Mouse (Mus musculus) MEL (cell line): ENCODE results near the gene Cyb5b. TPM values are rescaled to one million over a fixed set of nuclear protein-coding genes. Genes with fewer than 3 reads are reported as not detected.

Experiments
- DNase-seq: peaks from one replicate; pipeline ENCODE4 v3.0.0; 2011; ENCODE audit warnings: low read depth, low spot score
- H3K27ac ChIP-seq: 2 replicates; pipeline ENCODE4 v1.5.1; 2012; ENCODE audit warnings: low read depth, mild to moderate bottlenecking, control low read depth, low read length, moderate library complexity; ENCODE audit not compliant: control insufficient read depth
- H3K27me3 ChIP-seq, 2 experiments: fragments of 150-350 bp in 1 of 2; sonication (generic) in 1 of 2; 2 replicates each; pipeline ENCODE4 v1.6.1; 2012; ENCODE audit warnings: low read length in 2 of 2, mild to moderate bottlenecking in 2 of 2, improper control_type of control experiment in 1 of 2, moderate library complexity in 1 of 2; ENCODE audit not compliant: insufficient read depth in 2 of 2, control insufficient read depth in 1 of 2
- H3K36me3 ChIP-seq, 2 experiments: 2 replicates each; pipeline ENCODE4 v1.6.1; 2012 to 2014; ENCODE audit warnings: low read length in 2 of 2, improper control_type of control experiment in 1 of 2, inconsistent platforms in 1 of 2, mild to moderate bottlenecking in 1 of 2; ENCODE audit not compliant: insufficient read depth in 2 of 2, control insufficient read depth in 1 of 2
- H3K4me1 ChIP-seq, 2 experiments: fragments of 150-350 bp in 1 of 2; sonication (generic) in 1 of 2; 2 replicates each; pipeline ENCODE4 v1.6.1; 2012; ENCODE audit warnings: low read length in 2 of 2, improper control_type of control experiment in 1 of 2, mild to moderate bottlenecking in 1 of 2; ENCODE audit not compliant: insufficient read depth in 2 of 2, control insufficient read depth in 1 of 2
- H3K4me3 ChIP-seq, 2 experiments: fragments of 150-350 bp in 1 of 2; sonication (generic) in 1 of 2; 2 replicates each; pipeline ENCODE4 v1.5.1; 2012; ENCODE audit warnings: low read depth in 2 of 2, low read length in 2 of 2, mild to moderate bottlenecking in 2 of 2, moderate library complexity in 2 of 2, control low read depth in 1 of 2, improper control_type of control experiment in 1 of 2; ENCODE audit not compliant: control insufficient read depth in 1 of 2, insufficient read depth in 1 of 2
- H3K79me2 ChIP-seq: 2 replicates; pipeline ENCODE4 v1.6.1; 2012; ENCODE audit warnings: mild to moderate bottlenecking, low read length, moderate library complexity; ENCODE audit not compliant: control insufficient read depth, poor library complexity, insufficient read depth
- H3K9ac ChIP-seq: 2 replicates; pipeline ENCODE4 v1.6.1; 2012; ENCODE audit warnings: low read depth, mild to moderate bottlenecking, control low read depth, low read length, moderate library complexity; ENCODE audit not compliant: control insufficient read depth, poor library complexity, severe bottlenecking
- H3K9me3 ChIP-seq: fragments of 150-350 bp; sonication (generic); replicated peaks from 2 replicates; pipeline ENCODE4 v1.6.1; 2012; ENCODE audit warnings: mild to moderate bottlenecking, low read length, improper control_type of control experiment, moderate library complexity; ENCODE audit not compliant: insufficient read depth
- CHD2 ChIP-seq: IDR thresholded peaks from 2 replicates; pipeline ENCODE4 v1.6.1; 2011; ENCODE audit warnings: low read length, improper control_type of control experiment
- ETS1 ChIP-seq: IDR thresholded peaks from 2 replicates; pipeline ENCODE4 v1.6.1; 2012; ENCODE audit warnings: low read depth, mild to moderate bottlenecking, inconsistent platforms, low read length, improper control_type of control experiment, moderate library complexity
- GABPA ChIP-seq: IDR thresholded peaks from 2 replicates; pipeline ENCODE4 v1.6.1; 2012; ENCODE audit warnings: low read depth, mild to moderate bottlenecking, inconsistent platforms, low read length, improper control_type of control experiment, moderate library complexity
- HCFC1 ChIP-seq: IDR thresholded peaks from 2 replicates; pipeline ENCODE4 v1.6.1; 2012; ENCODE audit warnings: low read depth, mild to moderate bottlenecking, inconsistent platforms, low read length, improper control_type of control experiment, moderate library complexity
- JUND ChIP-seq: IDR thresholded peaks from 2 replicates; pipeline ENCODE4 v1.6.1; 2011; ENCODE audit warnings: low read depth, mild to moderate bottlenecking, improper control_type of control experiment, low read length
- MAFK ChIP-seq: IDR thresholded peaks from 2 replicates; pipeline ENCODE4 v1.6.1; 2011; ENCODE audit warnings: low read depth, mild to moderate bottlenecking, low read length, improper control_type of control experiment, borderline replicate concordance
- MEF2A ChIP-seq: IDR thresholded peaks from 2 replicates; pipeline ENCODE4 v1.6.1; 2014; ENCODE audit warnings: low read depth, mild to moderate bottlenecking, inconsistent platforms, low read length, improper control_type of control experiment; ENCODE audit not compliant: poor library complexity, insufficient replicate concordance, severe bottlenecking; ENCODE audit errors: extremely low read depth
- NELFE ChIP-seq: IDR thresholded peaks from 2 replicates; pipeline ENCODE4 v1.6.1; 2011; ENCODE audit warnings: low read depth, low read length, improper control_type of control experiment
- NRF1 ChIP-seq: IDR thresholded peaks from 2 replicates; pipeline ENCODE4 v1.6.1; 2014; ENCODE audit warnings: low read depth, mild to moderate bottlenecking, inconsistent platforms, low read length, improper control_type of control experiment, moderate library complexity; ENCODE audit not compliant: poor library complexity, insufficient read depth, severe bottlenecking
- POLR2A ChIP-seq, 2 experiments: IDR thresholded peaks; 2 replicates each; pipeline ENCODE4 v1.6.1; 2011 to 2012; ENCODE audit warnings: low read length in 2 of 2, mild to moderate bottlenecking in 2 of 2, control low read depth in 1 of 2, improper control_type of control experiment in 1 of 2, low read depth in 1 of 2, moderate library complexity in 1 of 2; ENCODE audit not compliant: control insufficient read depth in 1 of 2, insufficient read depth in 1 of 2, poor library complexity in 1 of 2
- POLR2AphosphoS2 ChIP-seq: IDR thresholded peaks from 2 replicates; pipeline ENCODE4 v1.6.1; 2011; ENCODE audit warnings: low read length, improper control_type of control experiment
- RAD21 ChIP-seq: IDR thresholded peaks from 2 replicates; pipeline ENCODE4 v1.6.1; 2011; ENCODE audit warnings: mild to moderate bottlenecking, low read depth, low read length, improper control_type of control experiment
- RCOR1 ChIP-seq: IDR thresholded peaks from 2 replicates; pipeline ENCODE4 v1.6.1; 2012; ENCODE audit warnings: low read depth, mild to moderate bottlenecking, inconsistent platforms, low read length, improper control_type of control experiment
- SIN3A ChIP-seq: IDR thresholded peaks from 2 replicates; pipeline ENCODE4 v1.6.1; 2012; ENCODE audit warnings: low read length, improper control_type of control experiment, inconsistent platforms
- SMC3 ChIP-seq: IDR thresholded peaks from 2 replicates; pipeline ENCODE4 v1.6.1; 2011; ENCODE audit warnings: low read depth, low read length, improper control_type of control experiment
- TAL1 ChIP-seq: IDR thresholded peaks from 2 replicates; pipeline ENCODE4 v1.6.1; 2012; ENCODE audit warnings: mild to moderate bottlenecking, inconsistent platforms, low read length, moderate library complexity, mixed read lengths
- TBP ChIP-seq: IDR thresholded peaks from 2 replicates; pipeline ENCODE4 v1.8.0; 2011; ENCODE audit warnings: low read depth, low read length, improper control_type of control experiment
- TCF12 ChIP-seq: IDR thresholded peaks from 2 replicates; pipeline ENCODE4 v1.6.1; 2014; ENCODE audit warnings: low read depth, mild to moderate bottlenecking, inconsistent platforms, low read length, improper control_type of control experiment, moderate library complexity
- ZC3H11A ChIP-seq: IDR thresholded peaks from 2 replicates; pipeline ENCODE4 v1.6.1; 2012; ENCODE audit warnings: low read depth, mild to moderate bottlenecking, inconsistent platforms, low read length, improper control_type of control experiment
- ZKSCAN1 ChIP-seq: IDR thresholded peaks from 2 replicates; pipeline ENCODE4 v1.6.1; 2012; ENCODE audit warnings: low read depth, mild to moderate bottlenecking, inconsistent platforms, low read length, improper control_type of control experiment, moderate library complexity
- ZMIZ1 ChIP-seq: IDR thresholded peaks from 2 replicates; pipeline ENCODE4 v1.6.1; 2012; ENCODE audit warnings: low read depth, mild to moderate bottlenecking, inconsistent platforms, low read length, improper control_type of control experiment, moderate library complexity
- ZNF384 ChIP-seq: IDR thresholded peaks from 2 replicates; pipeline ENCODE4 v1.6.1; 2012; ENCODE audit warnings: low read depth, mild to moderate bottlenecking, inconsistent platforms, low read length, improper control_type of control experiment
- polyA plus RNA-seq, 2 experiments: library from polyadenylated mRNA; stranded (reverse) in 1 of 2; unstranded in 1 of 2; fragments of >175 nt in 1 of 2; fragments of >200 nt in 1 of 2; gene quantifications; 2 replicates each; pipeline versions ENCODE4 v1.2.1 to v1.2.4; 2012; ENCODE audit warnings: low replicate concordance in 2 of 2, low read depth in 1 of 2; ENCODE audit not compliant: insufficient read length in 2 of 2, insufficient read depth in 1 of 2, missing spikeins in 1 of 2
- total RNA-seq: library from RNA; depleted of rRNA; stranded (reverse); fragments of 300-350 nt; gene quantifications from 2 replicates; pipeline ENCODE4 v1.2.3, GENCODE M21; 2012

Cyb5b gene
- total and polyA plus RNA-seq, 3 experiments = 67.9 to 79.1 (median 69.4) TPM

- no peak for DNase-seq
- Histone ChIP-seq H3K36me3 (peaks cover 0 to under 1% of the 10 kb centered on the region in 2 experiments; a peak in 1 of 4 replicates), H3K79me2 (no peaks in the 10 kb centered on the region), H3K4me3 (no peak overlapping the region), H3K27me3 (no peaks in the 10 kb centered on the region), H3K9ac (no peak overlapping the region), H3K9me3 (no peaks in the 10 kb centered on the region), H3K4me1 (no peaks in the 10 kb centered on the region), H3K27ac (no peak overlapping the region)
- TF ChIP-seq ZNF384 (no peak), TBP (no peak), GABPA (no peak), JUND (no peak), NRF1 (no peak), SMC3 (no peak), CHD2 (no peak), HCFC1 (no peak), POLR2A (IDR thresholded peaks at IDR 0.05; ENCODE audit: control insufficient read depth in 1 of 2, insufficient read depth in 1 of 2, low read depth in 1 of 2, low read length in 2 of 2, poor library complexity in 1 of 2) (no peak)
These were observed 28.7 kb upstream of the Cyb5b start for GRCm38 (mm10) chr8:107121681-107122291.

- TF ChIP-seq ETS1 = no peak
- TF ChIP-seq RAD21 = no peak
- no peak for TF ChIP-seq TCF12
- TF ChIP-seq SIN3A = no peak
- TF ChIP-seq MAFK = no peak
- no peak for TF ChIP-seq SMC3
- TF ChIP-seq POLR2AphosphoS2 = no peak
- TF ChIP-seq ZKSCAN1 = no peak
- no peak for TF ChIP-seq ZMIZ1
- no peak for TF ChIP-seq NELFE
- TF ChIP-seq ZC3H11A = no peak
- no peak for TF ChIP-seq POLR2A (IDR thresholded peaks at IDR 0.05; ENCODE audit: control insufficient read depth in 1 of 2, insufficient read depth in 1 of 2, low read depth in 1 of 2, low read length in 2 of 2, poor library complexity in 1 of 2)
- no peak for TF ChIP-seq TAL1
- no peak for TF ChIP-seq MEF2A
- TF ChIP-seq RCOR1 = no peak
These were observed 27.3 kb upstream of the Cyb5b start for GRCm38 (mm10) chr8:107123063-107123614.

More at GRCm38 (mm10) chr8:107123063-107123614, 27.3 kb upstream of the Cyb5b start:
- DNase-seq = no peak
- Histone ChIP-seq H3K9ac (no peak overlapping the region), H3K27me3 (no peaks in the 10 kb centered on the region), H3K79me2 (no peaks in the 10 kb centered on the region), H3K4me1 (no peaks in the 10 kb centered on the region), H3K4me3 (no peak overlapping the region), H3K9me3 (no peaks in the 10 kb centered on the region), H3K27ac (no peak overlapping the region), H3K36me3 (no peaks in the 10 kb centered on the region)
